8 mouse cellular contexts compared by ENCODE assay signal in genomic region chr7:116033371-116034241, GRCm38 (mm10). TPM values are rescaled to one million over a fixed set of nuclear protein-coding genes. Genes with fewer than 3 reads are reported as not detected.
A peak's percentile ranks its signal among the peaks of the same experiment; 100 is the strongest.
DNase-seq lines count a peak whose midpoint lies in the region; ATAC-seq and TF ChIP-seq lines count a peak whose summit lies in the region.

No protein-coding gene starts in this region.

- H3K4me2 ChIP-seq in hindbrain, postnatal 0 days (ENCODE audit: low read depth, low read length): peak overlapping the region; percentile 96
- H3K4me2 ChIP-seq in limb, embryonic 12.5 days: peak overlapping the region; percentile 96
- H3K4me2 ChIP-seq in midbrain, embryonic 13.5 days (replicated peaks): peak overlapping the region; percentile 99
- H3K4me2 ChIP-seq in stomach, postnatal 0 days (replicated peaks; ENCODE audit: low read depth): peak overlapping the region; percentile 94

- peak overlapping the region; percentile 75 for H3K27ac ChIP-seq in hindbrain, postnatal 0 days
- peak overlapping the region; percentile 96 for H3K27ac ChIP-seq in limb, embryonic 12.5 days
- H3K27ac ChIP-seq in midbrain, embryonic 13.5 days: peak overlapping the region; percentile 83
- H3K27ac ChIP-seq in stomach, postnatal 0 days (replicated peaks): peak overlapping the region; percentile 81

- TF ChIP-seq CTCF in hindbrain, postnatal 0 days (IDR thresholded peaks at IDR 0.05; ENCODE audit: low read depth): no peak
- TF ChIP-seq CTCF in stomach, postnatal 0 days (IDR thresholded peaks at IDR 0.05; ENCODE audit: low read depth): peak; percentile 7; the same call in 1 of the 2 replicates

- peaks cover 12% of the 10 kb centered on the region; the same call in 1 of the 2 replicates for H3K4me1 ChIP-seq in hindbrain, postnatal 0 days (ENCODE audit: insufficient read depth, low read length)
- H3K4me1 ChIP-seq in limb, embryonic 12.5 days (replicated peaks): peaks cover 38% of the 10 kb centered on the region
- H3K4me1 ChIP-seq in midbrain, embryonic 13.5 days (replicated peaks): peaks cover 66% of the 10 kb centered on the region
- no peaks in the 10 kb centered on the region; the same call in none of the 2 replicates for H3K4me1 ChIP-seq in stomach, postnatal 0 days (replicated peaks; ENCODE audit: control insufficient read depth, insufficient read depth)

- H3K9ac ChIP-seq in hindbrain, postnatal 0 days (replicated peaks; ENCODE audit: low read length): peak overlapping the region; percentile 44
- H3K9ac ChIP-seq in limb, embryonic 12.5 days (replicated peaks): peak overlapping the region; percentile 88
- H3K9ac ChIP-seq in midbrain, embryonic 13.5 days (replicated peaks): peak overlapping the region; percentile 76
- peak overlapping the region; percentile 64 for H3K9ac ChIP-seq in stomach, postnatal 0 days (ENCODE audit: low read length)

- no peaks in the 10 kb centered on the region for H3K9me3 ChIP-seq in hindbrain, postnatal 0 days (ENCODE audit: low read length)
- no peaks in the 10 kb centered on the region for H3K9me3 ChIP-seq in limb, embryonic 12.5 days
- H3K9me3 ChIP-seq in midbrain, embryonic 13.5 days: no peaks in the 10 kb centered on the region
- H3K9me3 ChIP-seq in stomach, postnatal 0 days (ENCODE audit: control insufficient read depth, low read length): no peaks in the 10 kb centered on the region

- 1% methylated on average over 54 of the region's 54 CpGs for WGBS in hindbrain, postnatal 0 days
- WGBS in limb, embryonic 12.5 days: under 1% methylated on average over 54 of the region's 54 CpGs
- under 1% methylated on average over 51 of the region's 54 CpGs for WGBS in midbrain, embryonic 13.5 days
- under 1% methylated on average over 54 of the region's 54 CpGs for WGBS in stomach, postnatal 0 days

- no peak for TF ChIP-seq EP300 in stomach, postnatal 0 days (optimal IDR thresholded peaks at IDR 0.05)

- H3K27me3 ChIP-seq in hindbrain, postnatal 0 days (ENCODE audit: insufficient read depth, low read length): peaks cover 14% of the 10 kb centered on the region
- peaks cover 59% of the 10 kb centered on the region for H3K27me3 ChIP-seq in limb, embryonic 12.5 days
- peaks cover 50% of the 10 kb centered on the region for H3K27me3 ChIP-seq in midbrain, embryonic 13.5 days
- no peaks in the 10 kb centered on the region; the same call in 1 of the 2 replicates for H3K27me3 ChIP-seq in stomach, postnatal 0 days (ENCODE audit: control insufficient read depth, insufficient read depth, low read length)

- ATAC-seq in cerebellum, adult (ENCODE audit: insufficient number of reproducible peaks, low FRiP score, low TSS enrichment): peak; percentile 41; the same call in 1 of the 2 replicates
- ATAC-seq in hindbrain, postnatal 0 days: peak; percentile 75
- ATAC-seq in limb, embryonic 12.5 days (ENCODE audit: insufficient number of reproducible peaks, insufficient read depth, low FRiP score, low TSS enrichment, low read depth): 0 out of 2 replicates have a peak, but pooled peaks have one; percentile 23
- ATAC-seq in midbrain, embryonic 13.5 days: peak; percentile 59
- ATAC-seq in stomach, postnatal 0 days (ENCODE audit: low FRiP score, low TSS enrichment): peak; percentile 50

- H3K4me3 ChIP-seq in hindbrain, postnatal 0 days (ENCODE audit: low read length): peak overlapping the region; percentile 52
- peak overlapping the region; percentile 65 for H3K4me3 ChIP-seq in limb, embryonic 12.5 days (replicated peaks)
- H3K4me3 ChIP-seq in midbrain, embryonic 13.5 days (replicated peaks): peak overlapping the region; percentile 69
- peak overlapping the region; percentile 64 for H3K4me3 ChIP-seq in stomach, postnatal 0 days (ENCODE audit: low read depth, low read length)

- H3K36me3 ChIP-seq in hindbrain, postnatal 0 days (ENCODE audit: insufficient read depth, low read length): no peaks in the 10 kb centered on the region
- H3K36me3 ChIP-seq in limb, embryonic 12.5 days: no peaks in the 10 kb centered on the region
- H3K36me3 ChIP-seq in midbrain, embryonic 13.5 days: no peaks in the 10 kb centered on the region
- no peaks in the 10 kb centered on the region for H3K36me3 ChIP-seq in stomach, postnatal 0 days (ENCODE audit: control insufficient read depth, insufficient read depth, low read length)

- intact Hi-C loops in gastrocnemius, postnatal 14 days (cut with DNase I; ENCODE audit: low total_unique reads): loop anchor here (10.0 kb wide), 1 partner anchor 1109 kb away; no protein-coding TSS in a partner anchor

- no peak for DNase-seq in cerebellum, adult 11 months
- DNase-seq in embryo, embryonic 10.5 days (ENCODE audit: low spot score): peak; percentile 74
- DNase-seq in gastrocnemius, postnatal 14 days: peak; percentile 85
- DNase-seq in hindbrain, postnatal 0 days (ENCODE audit: low spot score): peak; percentile 68
- DNase-seq in stomach, postnatal 0 days (ENCODE audit: low spot score): peak; percentile 55

RNA-seq across cellular contexts. Expression of gene Sox6, which starts 5.0 kb away (rescaled TPM):
- 100 to 1,000 TPM; 111 to 116 TPM for total RNA-seq in gastrocnemius, postnatal 14 days (2021)
- total RNA-seq in hindbrain, postnatal 0 days (2014; rRNA removed): 24.9 and 39.8 TPM in 2 replicates
- polyA plus RNA-seq in hindbrain, postnatal 0 days (2015; fragmentation: Nextera tagmentation; extraction: Ambion mirVana): 32.8 and 33.7 TPM in 2 replicates
- polyA plus RNA-seq in limb, embryonic 12.5 days (2016; fragmentation: Nextera tagmentation; extraction: Ambion mirVana): 77.9 and 91.5 TPM in 2 replicates
- 50.0 and 57.2 TPM in 2 replicates for polyA plus RNA-seq in midbrain, embryonic 13.5 days (2015; fragmentation: Nextera tagmentation; extraction: Ambion mirVana)
- 28.7 and 32.2 TPM in 2 replicates for polyA plus RNA-seq in stomach, postnatal 0 days (2015; fragmentation: Nextera tagmentation; extraction: Ambion mirVana)

RNA-seq across cellular contexts. Expression of gene 1110004F10Rik, which starts 5.6 kb away (rescaled TPM):
- 10 to 100 TPM; 48.7 to 53.2 TPM for total RNA-seq in gastrocnemius, postnatal 14 days (2021)
- 142 and 148 TPM in 2 replicates for total RNA-seq in hindbrain, postnatal 0 days (2014; rRNA removed)
- 329 and 335 TPM in 2 replicates for polyA plus RNA-seq in hindbrain, postnatal 0 days (2015; fragmentation: Nextera tagmentation; extraction: Ambion mirVana)
- polyA plus RNA-seq in limb, embryonic 12.5 days (2016; fragmentation: Nextera tagmentation; extraction: Ambion mirVana): 318 and 335 TPM in 2 replicates
- polyA plus RNA-seq in midbrain, embryonic 13.5 days (2015; fragmentation: Nextera tagmentation; extraction: Ambion mirVana): 335 and 371 TPM in 2 replicates
- 159 TPM in 2 replicates for polyA plus RNA-seq in stomach, postnatal 0 days (2015; fragmentation: Nextera tagmentation; extraction: Ambion mirVana)

RNA-seq across cellular contexts. Expression of gene Gm4353, which starts 50.8 kb away (rescaled TPM):
- 1 to 10 TPM; 1.8 to 1.9 TPM for total RNA-seq in gastrocnemius, postnatal 14 days (2021)
- 0.14 and 1.3 TPM in 2 replicates for total RNA-seq in hindbrain, postnatal 0 days (2014; rRNA removed)
- polyA plus RNA-seq in hindbrain, postnatal 0 days (2015; fragmentation: Nextera tagmentation; extraction: Ambion mirVana): 0.63 and 0.79 TPM in 2 replicates
- 1.5 and 1.6 TPM in 2 replicates for polyA plus RNA-seq in limb, embryonic 12.5 days (2016; fragmentation: Nextera tagmentation; extraction: Ambion mirVana)
- polyA plus RNA-seq in midbrain, embryonic 13.5 days (2015; fragmentation: Nextera tagmentation; extraction: Ambion mirVana): 0.87 and 0.89 TPM in 2 replicates
- polyA plus RNA-seq in stomach, postnatal 0 days (2015; fragmentation: Nextera tagmentation; extraction: Ambion mirVana): 0.18 and 0.33 TPM in 2 replicates

Comparison
In these comparisons a context has a peak if more than half of its experiments do, and no peak if none do; other contexts are left out.
1. ATAC-seq: peak in every context shown above with its lines; median percentile 75 in hindbrain, postnatal 0 days; 59 in midbrain, embryonic 13.5 days; 50 in stomach, postnatal 0 days; 41 in cerebellum, adult; 23 in limb, embryonic 12.5 days.